In the genomic region with DNA sequence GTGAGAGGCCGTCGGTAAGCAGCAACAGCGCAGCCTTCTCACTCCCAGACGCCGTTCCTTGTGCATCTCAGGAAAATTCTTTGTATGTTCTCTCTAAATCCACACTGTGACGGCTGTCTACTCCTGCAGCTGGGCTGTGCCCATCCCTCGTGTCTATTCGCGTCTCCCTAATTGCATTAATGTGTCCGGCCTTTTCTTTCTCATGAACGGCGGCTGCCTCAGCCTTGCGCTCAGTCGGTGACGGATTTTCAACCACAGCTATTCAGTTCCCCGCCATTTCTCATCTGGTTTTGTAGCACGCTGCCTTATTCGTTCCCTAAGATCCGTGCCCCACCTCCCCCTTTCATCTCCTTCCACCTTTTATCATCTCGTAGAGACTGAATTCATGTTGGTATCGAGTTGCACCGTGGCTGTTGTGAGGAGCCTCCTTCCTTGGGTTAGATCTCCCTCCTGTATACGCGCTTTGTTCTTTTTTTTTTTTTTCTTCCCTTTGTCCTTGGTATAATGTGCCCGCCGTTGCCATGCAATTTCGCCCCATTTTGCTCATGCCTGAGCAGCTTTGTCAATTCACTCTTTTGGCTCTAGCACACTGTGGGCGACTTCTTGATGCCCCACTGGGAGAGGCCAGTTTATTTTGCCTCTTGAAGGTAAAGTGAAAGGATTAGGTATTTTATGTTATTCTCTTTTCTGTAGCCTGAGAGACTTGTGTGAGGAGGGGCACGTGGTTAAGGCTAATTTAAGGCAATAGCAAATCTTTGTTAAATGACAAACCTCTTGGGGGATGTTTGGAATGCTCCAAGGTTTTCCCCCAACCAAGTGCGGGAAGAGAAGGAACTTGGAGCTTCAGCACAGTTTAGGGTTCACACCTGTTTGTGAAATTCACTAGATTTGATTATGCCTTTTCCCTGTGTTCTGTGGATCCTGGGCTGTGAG, we compare ENCODE assay signal across 8 mouse cellular contexts. TPM values are rescaled to one million over a fixed set of nuclear protein-coding genes. Genes with fewer than 3 reads are reported as not detected.
DNase-seq lines count a peak whose midpoint lies in the region; ATAC-seq and TF ChIP-seq lines count a peak whose summit lies in the region.
"Had no signal": no experiment of that assay in that cellular context is flagged by ENCODE, and none has a peak within 500 bp of the region (broad histone marks: within the 10 kb centered on the region; RNA-seq: fewer than 3 reads in every experiment).

No protein-coding gene starts in this region.

- no peak overlapping the region for H3K4me3 ChIP-seq in lung, postnatal 0 days (ENCODE audit: low read depth, low read length)
- H3K4me3 ChIP-seq in embryonic fibroblast, embryonic 13.5 days (ENCODE audit: insufficient read depth, low read length): 0 out of 2 replicates have a peak overlapping the region, but pooled peaks have one; percentile 14
- H3K4me3 ChIP-seq in limb, embryonic 12.5 days (replicated peaks): peak overlapping the region; percentile 34
- H3K4me3 ChIP-seq in stomach, embryonic 14.5 days (ENCODE audit: low read depth, low read length): peak overlapping the region; percentile 11
- H3K4me3 ChIP-seq: megakaryocyte, embryonic 14.5 days had no signal

- TF ChIP-seq EP300 in lung, postnatal 0 days (IDR thresholded peaks at IDR 0.05): no peak

- H3K36me3 ChIP-seq in lung, postnatal 0 days (ENCODE audit: insufficient read depth, low read length): no peaks in the 10 kb centered on the region
- no peaks in the 10 kb centered on the region for H3K36me3 ChIP-seq in limb, embryonic 12.5 days
- no peaks in the 10 kb centered on the region for H3K36me3 ChIP-seq in stomach, embryonic 14.5 days (ENCODE audit: control insufficient read depth, insufficient read depth, low read length)

- no peaks in the 10 kb centered on the region for H3K4me1 ChIP-seq in lung, postnatal 0 days (ENCODE audit: insufficient read depth, low read depth, low read length)
- no peaks in the 10 kb centered on the region for H3K4me1 ChIP-seq in embryonic fibroblast, embryonic 13.5 days (ENCODE audit: control insufficient read depth, insufficient read depth, low read length)
- H3K4me1 ChIP-seq in limb, embryonic 12.5 days (replicated peaks): peaks cover 13% of the 10 kb centered on the region
- no peaks in the 10 kb centered on the region for H3K4me1 ChIP-seq in stomach, embryonic 14.5 days (ENCODE audit: control insufficient read depth, insufficient read depth, low read length)

- ATAC-seq in lung, postnatal 0 days: no peak
- ATAC-seq in limb, embryonic 12.5 days (ENCODE audit: insufficient number of reproducible peaks, insufficient read depth, low FRiP score, low TSS enrichment, low read depth): no peak
- peak; percentile 49; the same call in 1 of the 2 replicates for ATAC-seq in stomach, embryonic 14.5 days (ENCODE audit: insufficient number of reproducible peaks, insufficient read depth, low FRiP score, low read depth)

- intact Hi-C loops in gastrocnemius, postnatal 14 days (cut with DNase I; ENCODE audit: low total_unique reads): no loop called here

- WGBS in lung, postnatal 0 days: 18% methylated on average over 30 of the region's 30 CpGs
- 7% methylated on average over 30 of the region's 30 CpGs for WGBS in limb, embryonic 12.5 days
- 14% methylated on average over 30 of the region's 30 CpGs for whole genome bisulfite sequencing in stomach, embryonic 14.5 days

- peak overlapping the region; percentile 32 for H3K4me2 ChIP-seq in lung, postnatal 0 days (replicated peaks; ENCODE audit: low read depth, low read length)
- H3K4me2 ChIP-seq in limb, embryonic 12.5 days: peak overlapping the region; percentile 59
- peak overlapping the region; percentile 45 for H3K4me2 ChIP-seq in stomach, embryonic 14.5 days (replicated peaks; ENCODE audit: low read depth, low read length)

- H3K27me3 ChIP-seq in lung, postnatal 0 days (replicated peaks; ENCODE audit: insufficient read depth, low read length): no peaks in the 10 kb centered on the region
- H3K27me3 ChIP-seq in limb, embryonic 12.5 days: 0 out of 2 replicates have a peak, but pooled peaks cover 2% of the 10 kb centered on the region
- no peaks in the 10 kb centered on the region for H3K27me3 ChIP-seq in stomach, embryonic 14.5 days (ENCODE audit: control insufficient read depth, insufficient read depth, low read length)

- no peak for TF ChIP-seq POLR2A in embryonic fibroblast, embryonic 13.5 days (IDR thresholded peaks at IDR 0.05; ENCODE audit: low read depth, low read length)

- no peaks in the 10 kb centered on the region for H3K9me3 ChIP-seq in lung, postnatal 0 days (ENCODE audit: low read length)
- no peaks in the 10 kb centered on the region for H3K9me3 ChIP-seq in limb, embryonic 12.5 days
- H3K9me3 ChIP-seq in stomach, embryonic 14.5 days (ENCODE audit: control insufficient read depth, low read depth, low read length): no peaks in the 10 kb centered on the region
- H3K9me3 ChIP-seq: megakaryocyte, embryonic 14.5 days had no signal

- no peak overlapping the region for H3K27ac ChIP-seq in lung, postnatal 0 days (ENCODE audit: low read length)
- H3K27ac ChIP-seq in embryonic fibroblast, embryonic 13.5 days (ENCODE audit: insufficient read depth, low read length): no peak overlapping the region
- peak overlapping the region; percentile 72 for H3K27ac ChIP-seq in limb, embryonic 12.5 days
- no peak overlapping the region for H3K27ac ChIP-seq in stomach, embryonic 14.5 days (ENCODE audit: low read length)

- no peak for DNase-seq in lung, postnatal 0 days (ENCODE audit: low spot score)
- no peak for DNase-seq in lung, postnatal 10 days
- no peak for DNase-seq in testis, postnatal 14 days (ENCODE audit: low spot score)
- DNase-seq in gastrocnemius, postnatal 14 days: no peak

- TF ChIP-seq CTCF in lung, postnatal 0 days (IDR thresholded peaks at IDR 0.05): no peak
- no peak for TF ChIP-seq CTCF in embryonic fibroblast, embryonic 13.5 days (IDR thresholded peaks at IDR 0.05; ENCODE audit: borderline replicate concordance, insufficient read depth, low read length)

- no peak overlapping the region for H3K9ac ChIP-seq in lung, postnatal 0 days (replicated peaks; ENCODE audit: low read depth)
- peak overlapping the region; percentile 65 for H3K9ac ChIP-seq in limb, embryonic 12.5 days (replicated peaks)
- H3K9ac ChIP-seq in stomach, embryonic 14.5 days (replicated peaks; ENCODE audit: low read depth, low read length): no peak overlapping the region

RNA-seq across cellular contexts. Expression of gene Dnah2, which starts 21.5 kb away (rescaled TPM):
- polyA plus RNA-seq in lung, postnatal 0 days (2015; fragmentation: Nextera tagmentation; extraction: Ambion mirVana): 1.3 and 2.2 TPM in 2 replicates
- 0.21 TPM in 1 of 2 replicates, not detected in the other for polyA plus RNA-seq in embryonic fibroblast, embryonic 13.5 days (2011; ENCODE audit: insufficient read length, low read depth, missing spikeins)
- 1.9 and 3.3 TPM in 2 replicates for polyA plus RNA-seq in limb, embryonic 12.5 days (2016; fragmentation: Nextera tagmentation; extraction: Ambion mirVana)
- polyA plus RNA-seq in stomach, embryonic 14.5 days (2014; fragmentation: Nextera tagmentation; extraction: Ambion mirVana): 1.4 and 2.3 TPM in 2 replicates
- under 1 TPM; 0.06 to 0.07 TPM for total RNA-seq in gastrocnemius, postnatal 14 days (2021)

RNA-seq across cellular contexts. Expression of gene Efnb3, which starts 32.6 kb away (rescaled TPM):
- polyA plus RNA-seq in lung, postnatal 0 days (2015; fragmentation: Nextera tagmentation; extraction: Ambion mirVana): 0.80 and 1.0 TPM in 2 replicates
- polyA plus RNA-seq in embryonic fibroblast, embryonic 13.5 days (2011; ENCODE audit: insufficient read length, low read depth, missing spikeins): 0.45 and 2.6 TPM in 2 replicates
- 53.3 and 54.3 TPM in 2 replicates for polyA plus RNA-seq in limb, embryonic 12.5 days (2016; fragmentation: Nextera tagmentation; extraction: Ambion mirVana)
- 5.5 and 5.7 TPM in 2 replicates for polyA plus RNA-seq in stomach, embryonic 14.5 days (2014; fragmentation: Nextera tagmentation; extraction: Ambion mirVana)
- 1 to 10 TPM in 1 of 2 experiments, under 1 TPM in 1; 0.71 to 1.3 TPM for total RNA-seq in gastrocnemius, postnatal 14 days (2021)

RNA-seq across cellular contexts. Expression of gene Wrap53, which starts 52.7 kb away (rescaled TPM):
- polyA plus RNA-seq in lung, postnatal 0 days (2015; fragmentation: Nextera tagmentation; extraction: Ambion mirVana): 13.8 and 14.3 TPM in 2 replicates
- polyA plus RNA-seq in embryonic fibroblast, embryonic 13.5 days (2011; ENCODE audit: insufficient read length, low read depth, missing spikeins): 7.9 and 10.2 TPM in 2 replicates
- 35.8 and 39.0 TPM in 2 replicates for polyA plus RNA-seq in limb, embryonic 12.5 days (2016; fragmentation: Nextera tagmentation; extraction: Ambion mirVana)
- polyA plus RNA-seq in stomach, embryonic 14.5 days (2014; fragmentation: Nextera tagmentation; extraction: Ambion mirVana): 22.1 and 23.1 TPM in 2 replicates
- total RNA-seq in gastrocnemius, postnatal 14 days (2021): 1 to 10 TPM; 3.5 to 4.0 TPM

RNA-seq across cellular contexts. Expression of gene Trp53, which starts 52.8 kb away (rescaled TPM):
- polyA plus RNA-seq in lung, postnatal 0 days (2015; fragmentation: Nextera tagmentation; extraction: Ambion mirVana): 39.8 and 50.6 TPM in 2 replicates
- polyA plus RNA-seq in embryonic fibroblast, embryonic 13.5 days (2011; ENCODE audit: insufficient read length, low read depth, missing spikeins): 159 and 160 TPM in 2 replicates
- polyA plus RNA-seq in limb, embryonic 12.5 days (2016; fragmentation: Nextera tagmentation; extraction: Ambion mirVana): 175 and 180 TPM in 2 replicates
- polyA plus RNA-seq in stomach, embryonic 14.5 days (2014; fragmentation: Nextera tagmentation; extraction: Ambion mirVana): 155 and 163 TPM in 2 replicates
- total RNA-seq in gastrocnemius, postnatal 14 days (2021): 10 to 100 TPM; 15.2 to 22.7 TPM
